In the genomic region with DNA sequence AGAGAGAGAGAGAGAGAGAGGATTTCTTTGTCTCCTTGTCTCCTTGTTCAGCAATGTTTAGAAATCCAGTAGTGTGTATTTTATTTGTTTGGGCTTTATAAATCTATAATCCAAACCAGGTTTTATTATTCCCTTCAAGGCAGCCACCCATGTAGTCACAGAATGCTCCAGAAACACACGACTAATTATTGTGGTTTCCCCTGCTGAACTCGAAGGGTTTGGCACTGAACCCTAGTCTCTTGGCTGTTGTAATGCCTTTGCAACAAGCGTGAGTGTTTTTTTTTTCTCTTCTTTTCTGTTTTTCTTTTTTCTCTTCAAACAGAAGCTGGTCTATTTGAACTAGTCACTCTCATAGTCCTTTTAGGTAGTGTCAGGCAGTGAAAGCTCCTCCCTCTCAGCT, we compare ENCODE assay signal across 21 mouse cellular contexts. TPM values are rescaled to one million over a fixed set of nuclear protein-coding genes. Genes with fewer than 3 reads are reported as not detected.
DNase-seq lines count a peak whose midpoint lies in the region; ATAC-seq and TF ChIP-seq lines count a peak whose summit lies in the region.
"Had no signal": no experiment of that assay in that cellular context is flagged by ENCODE, and none has a peak within 500 bp of the region (broad histone marks: within the 10 kb centered on the region; RNA-seq: fewer than 3 reads in every experiment).

No protein-coding gene starts in this region.

- 19% methylated on average over 3 of the region's 3 CpGs for WGBS in forebrain, postnatal 0 days
- 58% methylated on average over 3 of the region's 3 CpGs for WGBS in forebrain, embryonic 12.5 days

- no peaks in the 10 kb centered on the region for H3K9me3 ChIP-seq in forebrain, postnatal 0 days (ENCODE audit: low read length)
- H3K9me3 ChIP-seq in forebrain, embryonic 12.5 days = peaks cover 3% of the 10 kb centered on the region; the same call in 1 of the 2 replicates
- H3K9me3 ChIP-seq: heart, embryonic 15.5 days; intestine, embryonic 15.5 days; midbrain, embryonic 15.5 days had no signal

- no peak overlapping the region for H3K27ac ChIP-seq in forebrain, postnatal 0 days (ENCODE audit: low read depth, low read length)
- H3K27ac ChIP-seq in forebrain, embryonic 12.5 days = no peak overlapping the region
- H3K27ac ChIP-seq: heart, embryonic 15.5 days; hindbrain, embryonic 14.5 days; intestine, embryonic 15.5 days; midbrain, embryonic 15.5 days had no signal

- no peaks in the 10 kb centered on the region for H3K27me3 ChIP-seq in forebrain, postnatal 0 days (ENCODE audit: insufficient read depth, low read length)
- no peaks in the 10 kb centered on the region for H3K27me3 ChIP-seq in forebrain, embryonic 12.5 days
- H3K27me3 ChIP-seq: heart, embryonic 15.5 days; intestine, embryonic 15.5 days; midbrain, embryonic 15.5 days had no signal

- H3K36me3 ChIP-seq in forebrain, postnatal 0 days (ENCODE audit: insufficient read depth) = no peaks in the 10 kb centered on the region
- H3K36me3 ChIP-seq in forebrain, embryonic 12.5 days (replicated peaks) = no peaks in the 10 kb centered on the region
- H3K36me3 ChIP-seq: midbrain, embryonic 15.5 days had no signal

- no peak for TF ChIP-seq CTCF in forebrain, postnatal 0 days (IDR thresholded peaks at IDR 0.05; ENCODE audit: low read depth)

- H3K4me1 ChIP-seq in forebrain, postnatal 0 days (ENCODE audit: insufficient read depth) = no peaks in the 10 kb centered on the region
- no peaks in the 10 kb centered on the region for H3K4me1 ChIP-seq in forebrain, embryonic 12.5 days
- H3K4me1 ChIP-seq: heart, embryonic 15.5 days; midbrain, embryonic 15.5 days had no signal

- intact Hi-C loops in left cerebral cortex, postnatal 14 days (cut with DNase I) = no loop called here

- peak; percentile 48; the same call in 1 of the 2 replicates for ATAC-seq in forebrain, postnatal 0 days
- ATAC-seq in forebrain, embryonic 12.5 days (ENCODE audit: low FRiP score) = no peak
- ATAC-seq: intestine, embryonic 15.5 days; midbrain, embryonic 15.5 days had no signal

- no peak overlapping the region for H3K9ac ChIP-seq in forebrain, postnatal 0 days
- H3K9ac ChIP-seq in forebrain, embryonic 12.5 days = no peak overlapping the region
- H3K9ac ChIP-seq: heart, embryonic 15.5 days; hindbrain, embryonic 14.5 days; intestine, embryonic 15.5 days; midbrain, embryonic 15.5 days had no signal

- H3K4me3 ChIP-seq in forebrain, postnatal 0 days (ENCODE audit: low read depth, low read length) = no peak overlapping the region
- H3K4me3 ChIP-seq in forebrain, embryonic 12.5 days (replicated peaks) = no peak overlapping the region
- H3K4me3 ChIP-seq: heart, embryonic 15.5 days; intestine, embryonic 15.5 days; midbrain, embryonic 15.5 days had no signal

- DNase-seq in forebrain, postnatal 0 days = peak; percentile 34
- DNase-seq in kidney, postnatal 10 days = peak; percentile 26
- DNase-seq in kidney, adult 8-10 months = no peak
- DNase-seq in Muller cell, postnatal 12 days (ENCODE audit: inconsistent ontology term) = peak; percentile 54
- peak; percentile 59 for DNase-seq in fibroblast of lung, adult 2 months (ENCODE audit: low read depth)
- no peak for DNase-seq in left cerebral cortex, postnatal 14 days (ENCODE audit: low spot score in 2 of 2)
- DNase-seq: adrenal gland, postnatal 36 days; B cell, adult 2 months; cerebellum, adult 8-10 months; gastrocnemius, postnatal 36 days; kidney, postnatal 14 days; lung, adult 18-20 months; thymus, postnatal 36 days had no signal

- H3K4me2 ChIP-seq in forebrain, postnatal 0 days (ENCODE audit: low read depth) = no peak overlapping the region
- H3K4me2 ChIP-seq in forebrain, embryonic 12.5 days = no peak overlapping the region
- H3K4me2 ChIP-seq: heart, embryonic 15.5 days; hindbrain, embryonic 14.5 days; intestine, embryonic 15.5 days; midbrain, embryonic 15.5 days had no signal

RNA-seq across cellular contexts. Expression of gene Slco1c1, which starts 49.5 kb away (rescaled TPM):
- total RNA-seq in forebrain, postnatal 0 days (2014; rRNA removed) = 35.7 and 39.5 TPM in 2 replicates
- polyA plus RNA-seq in forebrain, postnatal 0 days (2015; fragmentation: Nextera tagmentation; extraction: Ambion mirVana) = 33.8 and 34.2 TPM in 2 replicates
- 1.0 and 1.3 TPM in 2 replicates for polyA plus RNA-seq in forebrain, embryonic 12.5 days (2016; fragmentation: Nextera tagmentation; extraction: Ambion mirVana)
- 10 to 100 TPM; 88.7 to 96.8 TPM for total RNA-seq in left cerebral cortex, postnatal 14 days (2021)
- total RNA-seq: gastrocnemius, postnatal 36 days; liver, adult 2 months; megakaryocyte, adult 5-6 weeks had no signal
- polyA plus RNA-seq: liver, adult 2 months; testis, adult 2 months had no signal

Comparison
In these comparisons a context has a peak if more than half of its experiments do, and no peak if none do; other contexts are left out.
1. DNase-seq: peak in forebrain, postnatal 0 days (single experiment), kidney, postnatal 10 days (single experiment), Muller cell, postnatal 12 days (single experiment) and fibroblast of lung, adult 2 months (single experiment); none in kidney, adult 8-10 months (0 of 2) and left cerebral cortex, postnatal 14 days (0 of 2).